Mouse (Mus musculus) CH12.LX (cell line): ENCODE results near the gene Inpp5b.

Source experiments
- BHLHE40 ChIP-seq: IDR thresholded peaks from 2 replicates; pipeline ENCODE4 v1.6.1; 2011; ENCODE audit warnings: mild to moderate bottlenecking, low read depth, low read length, improper control_type of control experiment
- CHD2 ChIP-seq: IDR thresholded peaks from 2 replicates; pipeline ENCODE4 v1.6.1; 2011; ENCODE audit warnings: low read length, improper control_type of control experiment
- CTCF ChIP-seq, 2 experiments: IDR thresholded peaks in 1 of 2; conservative IDR thresholded peaks in 1 of 2; 2 replicates each; pipeline ENCODE4 v1.5.1; 2011 to 2012; ENCODE audit warnings: low read depth in 2 of 2, low read length in 2 of 2, improper control_type of control experiment in 1 of 2, inconsistent platforms in 1 of 2, mild to moderate bottlenecking in 1 of 2, moderate library complexity in 1 of 2
- ELF1 ChIP-seq: IDR thresholded peaks from 2 replicates; pipeline ENCODE4 v1.6.1; 2014; ENCODE audit warnings: low read depth, mild to moderate bottlenecking, inconsistent platforms, low read length, improper control_type of control experiment
- EP300 ChIP-seq: IDR thresholded peaks from 2 replicates; pipeline ENCODE4 v1.6.1; 2011; ENCODE audit warnings: low read length, improper control_type of control experiment
- HCFC1 ChIP-seq: IDR thresholded peaks from 2 replicates; pipeline ENCODE4 v1.6.1; 2012; ENCODE audit warnings: low read depth, mild to moderate bottlenecking, inconsistent platforms, low read length, improper control_type of control experiment
- MXI1 ChIP-seq: IDR thresholded peaks from 2 replicates; pipeline ENCODE4 v1.6.1; 2011; ENCODE audit warnings: mild to moderate bottlenecking, low read depth, low read length, improper control_type of control experiment
- POLR2A ChIP-seq: IDR thresholded peaks from 2 replicates; pipeline ENCODE4 v1.6.1; 2011; ENCODE audit warnings: low read depth, mild to moderate bottlenecking, improper control_type of control experiment, low read length
- ZKSCAN1 ChIP-seq: IDR thresholded peaks from 2 replicates; pipeline ENCODE4 v1.6.1; 2012; ENCODE audit warnings: low read depth, inconsistent platforms, low read length, improper control_type of control experiment, borderline replicate concordance

- TF ChIP-seq HCFC1 (no peak), POLR2A (no peak), EP300 (no peak), CTCF (conservative IDR thresholded peaks at IDR 0.05 in 1 of 2, IDR thresholded peaks at IDR 0.05 in 1 of 2; ENCODE audit: low read depth in 2 of 2, low read length in 2 of 2) (no peak), ZKSCAN1 (no peak), BHLHE40 (no peak), ELF1 (peak; percentile 64), MXI1 (no peak), CHD2 (no peak)
Measured at GRCm38 (mm10) chr4:124703881-124704796, 37.5 kb upstream of the Inpp5b start.
